Mouse (Mus musculus) bone marrow, adult 2 months (tissue): Measurements from ENCODE around the gene Aaed1.

Experiments used
- CTCF ChIP-seq: fragments of 200-500 bp; IDR thresholded peaks from 2 replicates; pipeline ENCODE4 v1.5.1; 2011; ENCODE audit warnings: low read length, control low read depth; ENCODE audit not compliant: control insufficient read depth, insufficient read depth
- POLR2A ChIP-seq: fragments of 200-500 bp; IDR thresholded peaks from 2 replicates; pipeline ENCODE4 v1.6.1; 2011; ENCODE audit warnings: low read depth, mild to moderate bottlenecking, control low read depth, low read length, borderline replicate concordance; ENCODE audit not compliant: control insufficient read depth

GRCm38 (mm10) chr13:64319782-64320181 is 7.3 kb upstream of the Aaed1 start:
- TF ChIP-seq CTCF (no peak), POLR2A (no peak)
